Mouse (Mus musculus) ovary, postnatal 14 days (tissue): Measurements from ENCODE around the gene Chrne.
"Not testable (repeated sequence)": the region's sequence is repeated elsewhere in the genome, so short reads cannot be mapped to it uniquely, and the experiment has no call there.

Experiments used
- DNase-seq: peaks from one replicate; pipeline ENCODE4 v3.0.0; 2022; ENCODE audit warnings: low spot score

The Chrne gene

GRCm38 (mm10) chr11:70583022-70583714, 35.8 kb downstream of the Chrne start:
- DNase-seq = no peak

GRCm38 (mm10) chr11:70582196-70582595, 36.8 kb downstream of the Chrne start:
- no peak for DNase-seq

DNA sequence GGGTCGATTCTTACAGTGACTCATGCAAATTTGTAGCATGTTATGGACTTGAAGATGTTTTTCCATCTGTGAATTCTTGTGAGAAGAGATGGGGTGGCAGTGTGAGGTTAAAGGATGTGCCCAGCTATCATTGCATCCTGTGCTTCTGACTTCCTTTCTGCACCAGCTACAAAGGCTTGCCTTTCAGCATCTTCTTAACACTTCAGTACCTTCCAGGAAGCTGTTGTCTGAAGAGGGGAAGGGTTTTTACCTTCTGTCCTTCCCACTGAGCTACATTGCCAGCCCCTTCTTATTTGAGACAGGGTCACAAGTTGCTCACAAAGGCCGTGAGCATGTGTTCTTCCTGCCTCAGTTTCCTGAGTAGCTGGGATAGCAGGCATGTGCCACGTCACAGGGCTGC, 38.1 kb downstream of the Chrne start:
- no peak for DNase-seq

DNA sequence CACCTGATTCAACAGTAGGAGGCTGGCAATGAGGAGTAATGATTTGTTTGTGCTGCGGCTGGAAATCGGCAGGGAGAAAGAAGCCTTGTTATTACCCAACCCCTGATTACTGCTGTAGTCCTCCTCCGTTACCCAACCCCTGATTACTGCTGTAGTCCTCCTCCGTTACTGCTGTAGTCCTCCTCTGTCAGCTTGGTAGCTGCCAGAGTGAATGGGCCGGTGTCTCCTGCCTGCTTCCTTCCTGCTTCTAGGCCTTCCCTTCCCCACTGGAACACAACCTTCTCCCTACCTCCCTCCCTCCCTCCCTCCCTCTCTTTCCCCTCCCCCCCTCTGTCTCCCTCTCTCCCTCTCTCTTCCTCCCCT, 38.7 kb downstream of the Chrne start:
- no peak for DNase-seq

GRCm38 (mm10) chr11:70579710-70580357, 39.2 kb downstream of the Chrne start:
- DNase-seq = no peak

GRCm38 (mm10) chr11:70578962-70579361, 40.1 kb downstream of the Chrne start:
- no peak for DNase-seq

- no peak for DNase-seq
Observed at GRCm38 (mm10) chr11:70577201-70577600, 41.8 kb downstream of the Chrne start.

GRCm38 (mm10) chr11:70573872-70574271, 45.1 kb downstream of the Chrne start:
- DNase-seq = no peak

DNA sequence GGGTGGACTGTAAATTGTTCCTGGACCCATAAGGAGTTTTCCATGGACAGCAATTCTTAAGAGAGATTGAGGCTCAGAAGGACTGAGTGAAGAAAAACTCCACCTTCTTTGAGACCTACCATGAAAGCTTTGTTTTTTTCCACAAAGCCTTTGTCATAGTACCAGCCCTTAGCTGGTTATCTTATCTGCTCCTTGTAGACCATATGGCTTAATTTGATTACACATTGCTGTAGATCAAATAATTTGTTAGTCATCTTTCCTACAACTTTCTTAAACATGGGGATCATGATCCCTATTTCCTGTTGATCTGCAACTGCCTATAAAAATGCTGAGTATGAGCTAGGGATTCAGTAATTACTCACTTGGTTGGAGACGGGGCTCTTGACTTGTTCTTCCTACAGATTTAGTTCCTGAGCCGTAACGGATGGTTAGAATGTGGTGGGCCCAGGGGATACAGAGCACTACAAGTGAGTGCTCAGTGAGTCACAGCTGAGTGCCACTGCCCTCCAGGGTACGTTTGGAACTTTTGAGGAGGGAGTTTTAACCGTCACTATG, 46.6 kb downstream of the Chrne start:
- no peak for DNase-seq

DNA sequence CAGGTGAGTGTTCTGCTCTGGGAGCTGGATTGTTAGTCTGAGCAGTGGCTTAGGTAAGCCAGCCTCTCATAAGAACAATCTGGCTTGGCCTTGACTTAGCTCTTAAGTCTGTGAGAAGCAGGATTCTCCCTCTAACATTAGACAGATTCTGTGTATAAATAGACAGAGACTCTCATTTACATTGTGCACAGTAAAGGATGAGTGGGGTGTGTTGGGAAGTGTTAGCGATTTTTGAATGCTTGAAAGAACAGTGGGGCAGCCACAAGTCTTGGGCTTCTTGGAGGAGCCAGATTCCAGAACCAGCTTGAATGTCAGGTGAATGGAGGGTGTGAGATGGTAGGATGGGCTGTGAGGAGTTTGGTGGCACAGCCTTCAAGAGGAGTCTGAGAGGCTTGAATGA, 47.4 kb downstream of the Chrne start:
- DNase-seq = no peak

DNA sequence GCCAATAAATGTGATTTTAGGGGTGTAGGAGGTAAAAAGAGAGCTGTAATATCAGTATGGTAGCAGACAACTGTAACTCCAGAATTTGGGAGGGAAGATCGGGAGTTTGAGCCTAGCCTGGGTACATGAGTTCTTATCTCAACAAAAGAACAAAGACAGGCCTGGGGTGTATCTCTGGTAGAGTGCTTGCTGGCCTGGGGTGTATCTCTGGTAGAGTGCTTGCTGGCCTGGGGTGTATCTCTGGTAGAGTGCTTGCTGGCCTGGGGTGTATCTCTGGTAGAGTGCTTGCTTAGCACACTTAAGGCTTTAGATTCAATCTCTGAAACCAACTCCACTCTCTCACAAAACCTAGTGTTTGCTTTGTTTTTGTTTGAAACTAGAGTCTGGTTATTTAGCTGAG, 48.4 kb downstream of the Chrne start:
- not testable (repeated sequence) for DNase-seq

DNA sequence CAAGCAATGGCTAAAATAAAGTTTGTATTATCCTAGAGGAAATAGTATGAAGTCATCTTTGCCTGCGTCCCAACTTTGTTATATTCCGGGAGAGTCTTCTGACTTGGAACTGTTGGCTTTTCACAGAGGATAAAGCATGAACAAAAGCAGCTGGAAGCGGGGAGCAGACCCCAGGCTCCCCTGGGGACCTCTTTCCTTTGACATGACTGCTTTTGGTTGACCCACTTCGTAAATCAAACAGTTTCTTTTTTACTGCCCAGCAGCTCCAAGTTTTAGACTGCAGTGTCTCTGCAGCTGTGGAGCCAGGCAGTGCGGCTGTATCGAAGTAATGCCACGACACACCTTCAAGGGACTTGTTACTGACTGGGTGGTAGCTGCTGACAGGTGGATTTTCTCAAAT, 52.4 kb downstream of the Chrne start:
- DNase-seq = no peak
